Mouse (Mus musculus) gastrocnemius, postnatal 25 days (tissue): ENCODE measurements around the gene Fbxo11. TPM values are rescaled to one million over a fixed set of nuclear protein-coding genes. Genes with fewer than 3 reads are reported as not detected.
"Not testable (repeated sequence)": the region's sequence is repeated elsewhere in the genome, so short reads cannot be mapped to it uniquely, and the experiment has no call there.

Experiments
- DNase-seq: peaks from one replicate; pipeline ENCODE4 v3.0.0; 2022
- total RNA-seq, 2 experiments: library from RNA; stranded (reverse); gene quantifications; 1 replicate in 1 of 2; 2 replicates in 1 of 2; pipeline ENCODE4 v1.2.3; 2021

Gene Fbxo11
- total RNA-seq, 2 experiments from 2014 or later: 27.0 to 27.2 TPM

DNA sequence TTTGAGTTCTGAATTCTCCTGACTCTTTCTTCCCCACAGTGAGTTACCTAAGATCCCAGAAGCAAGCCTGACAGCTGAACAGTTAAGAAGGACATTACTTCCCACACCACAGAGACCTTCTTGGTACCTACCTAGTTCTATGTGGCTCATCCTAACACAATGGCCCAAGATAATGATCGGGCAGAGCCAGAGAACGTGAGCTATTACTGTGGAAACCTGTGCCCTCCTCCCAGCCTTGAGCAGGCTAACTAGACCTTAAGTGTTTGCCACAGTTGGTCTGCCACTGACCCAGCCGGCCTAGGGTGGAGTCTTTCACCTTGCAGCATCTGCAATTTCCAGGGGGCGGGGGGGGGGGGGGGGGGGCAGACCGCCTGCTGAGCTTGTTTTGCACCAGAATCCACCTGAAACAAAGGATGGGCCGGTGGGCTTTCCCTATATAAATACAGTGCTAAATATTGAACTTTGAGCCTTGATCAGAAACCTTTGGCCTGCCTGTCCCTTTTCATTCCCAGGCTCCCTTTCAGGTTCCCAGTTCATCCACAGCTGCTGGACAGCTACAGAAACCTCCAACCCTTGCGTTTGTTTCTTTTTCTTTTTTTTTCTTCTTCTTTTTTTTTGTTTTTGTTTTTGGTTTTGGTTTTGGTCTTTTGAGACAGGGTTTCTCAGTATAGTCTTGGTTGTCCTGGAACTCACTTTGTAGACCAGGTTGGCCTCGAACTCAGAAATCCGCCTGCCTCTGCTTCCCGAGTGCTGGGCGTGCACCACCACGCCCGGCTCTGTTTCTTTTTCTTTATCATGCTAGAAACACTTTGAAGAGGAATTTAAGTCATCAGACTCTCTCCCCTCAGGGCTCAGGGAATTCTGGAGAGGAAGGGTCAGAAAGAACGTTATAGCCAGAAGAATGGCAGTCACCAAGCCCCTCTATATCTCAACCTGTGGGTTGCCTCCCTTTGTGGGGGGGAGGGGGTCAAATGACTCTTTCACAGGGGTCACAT, 101.7 kb downstream of the Fbxo11 start:
- DNase-seq: no peak

DNA sequence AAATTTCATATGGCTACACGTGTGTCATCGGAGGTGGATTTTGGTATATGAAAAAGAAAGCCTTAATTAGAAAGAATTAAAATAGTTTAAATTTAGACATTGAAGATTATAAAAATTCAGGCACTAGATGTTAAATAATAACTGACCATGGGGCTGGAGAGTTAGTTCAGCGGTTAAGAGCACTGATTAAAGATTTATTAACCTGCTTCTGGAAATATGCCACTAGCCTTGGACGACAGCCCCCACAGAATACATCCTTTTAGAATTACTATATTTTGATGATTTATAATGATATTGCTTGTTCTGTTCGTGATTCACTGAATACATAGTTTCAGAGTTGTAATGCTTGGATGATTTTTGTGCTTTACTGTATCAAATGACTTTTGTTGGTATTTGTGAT, 105.2 kb downstream of the Fbxo11 start:
- not testable (repeated sequence) for DNase-seq

DNA sequence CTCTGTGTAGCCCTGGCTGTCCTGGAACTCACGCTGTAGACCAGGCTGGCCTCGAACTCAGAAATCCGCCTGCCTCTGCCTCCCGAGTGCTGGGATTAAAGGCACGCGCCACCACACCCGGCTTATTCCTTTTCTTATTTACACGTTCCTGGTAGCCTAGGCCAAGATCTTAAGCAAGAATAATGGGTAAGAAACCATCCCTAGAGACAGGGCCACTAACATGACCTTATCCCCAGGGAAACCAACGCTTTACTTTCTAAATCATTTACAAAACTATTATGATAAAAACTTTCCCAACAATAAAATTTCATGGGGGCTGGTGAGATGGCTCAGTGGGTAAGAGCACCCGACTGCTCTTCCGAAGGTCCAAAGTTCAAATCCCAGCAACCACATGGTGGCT, 105.7 kb downstream of the Fbxo11 start:
- DNase-seq: not testable (repeated sequence)

- DNase-seq: no peak
Observed at GRCm38 (mm10) chr17:87958283-87958682, 106.8 kb downstream of the Fbxo11 start.

DNA sequence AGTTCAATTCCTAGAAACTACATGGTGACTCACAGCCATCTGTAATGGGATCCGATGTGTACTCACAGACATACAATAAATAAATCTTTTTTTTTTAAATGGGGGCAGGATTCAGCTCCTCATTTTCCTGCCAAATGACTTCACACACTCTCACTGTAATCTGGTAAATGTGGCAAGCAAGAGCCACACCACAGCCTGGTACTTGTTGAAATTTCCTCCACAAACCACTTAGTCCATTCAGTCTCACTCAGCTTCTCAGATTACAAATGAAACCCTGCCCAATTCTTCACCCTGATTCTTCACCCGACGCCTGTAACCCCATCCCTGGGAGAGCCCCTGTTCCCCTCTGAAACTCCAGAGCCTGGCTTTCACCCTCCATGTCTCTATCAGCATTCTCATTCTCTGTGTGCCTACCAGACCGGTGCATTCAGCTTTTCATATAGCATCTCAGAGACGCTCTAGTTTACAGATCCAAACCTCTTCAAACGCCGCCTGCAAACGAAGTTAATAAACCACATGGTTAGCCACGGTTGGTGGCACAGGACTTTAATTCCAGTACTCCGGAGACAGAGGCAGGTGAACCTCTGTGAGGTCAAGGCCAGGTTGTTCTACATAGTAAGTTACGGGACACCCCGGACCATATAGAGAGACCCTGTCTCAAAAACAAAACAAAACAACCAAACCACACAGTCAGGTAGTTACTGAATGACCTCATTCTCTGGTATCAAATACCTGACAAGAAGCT, 107.8 kb downstream of the Fbxo11 start:
- DNase-seq: no peak

- not testable (repeated sequence) for DNase-seq
Observed at GRCm38 (mm10) chr17:87954618-87955124, 110.4 kb downstream of the Fbxo11 start.

GRCm38 (mm10) chr17:87948965-87949584, 116.0 kb downstream of the Fbxo11 start:
- peak; percentile 60 for DNase-seq

Other genes with a start within 250 kb of the Fbxo11 start
- not detected for gene Rpl36-ps4, start 144.3 kb downstream of the Fbxo11 start, total RNA-seq
- gene Msh6, start 90.2 kb downstream of the Fbxo11 start, total RNA-seq: 1 to 10 TPM; 3.4 to 3.6 TPM